Mouse (Mus musculus) cerebellum, postnatal 25 days (tissue): Measurements from ENCODE around the gene Vat1l.

Experiments
- DNase-seq, 2 experiments: peaks; one replicate each; pipeline ENCODE4 v3.0.0; 2021; ENCODE audit warnings: mixed read lengths in 2 of 2

Vat1l gene

GRCm38 (mm10) chr8:114205221-114205901 is at the start of gene Vat1l:
TSS of gene Vat1l (plus strand) at chr8:114205612.
- DNase-seq, result peak; percentile 83

GRCm38 (mm10) chr8:114158586-114158985 is 46.8 kb upstream of the Vat1l start:
- no peak for DNase-seq

- no peak for DNase-seq
Measured at GRCm38 (mm10) chr8:114159666-114160065, 45.7 kb upstream of the Vat1l start.

- DNase-seq, result no peak
Measured at GRCm38 (mm10) chr8:114163871-114164270, 41.5 kb upstream of the Vat1l start.

- no peak for DNase-seq
Measured at GRCm38 (mm10) chr8:114164444-114165096, 40.8 kb upstream of the Vat1l start.

GRCm38 (mm10) chr8:114165741-114166140 is 39.7 kb upstream of the Vat1l start:
- no peak for DNase-seq

- no peak for DNase-seq
Measured at GRCm38 (mm10) chr8:114176721-114177120, 28.7 kb upstream of the Vat1l start.

GRCm38 (mm10) chr8:114193334-114193733 is 12.1 kb upstream of the Vat1l start:
- DNase-seq, result no peak

GRCm38 (mm10) chr8:114198990-114199389 is 6.4 kb upstream of the Vat1l start:
- DNase-seq, result peak; percentile 26 to 34

- DNase-seq, result peak; percentile 48 to 61
Measured at GRCm38 (mm10) chr8:114206421-114206983, 1.1 kb downstream of the Vat1l start.

- peak; percentile 64 to 78 for DNase-seq
Measured at GRCm38 (mm10) chr8:114207026-114207425, 1.6 kb downstream of the Vat1l start.

- no peak for DNase-seq
Measured at GRCm38 (mm10) chr8:114220779-114221178, 15.4 kb downstream of the Vat1l start.

- peak; percentile 30 to 54 for DNase-seq
Measured at GRCm38 (mm10) chr8:114222001-114222400, 16.6 kb downstream of the Vat1l start.

- DNase-seq, result peak; percentile 49 to 59
Measured at GRCm38 (mm10) chr8:114224001-114224400, 18.6 kb downstream of the Vat1l start.

GRCm38 (mm10) chr8:114251321-114252065 is 46.1 kb downstream of the Vat1l start:
- peak; percentile 74 to 80 for DNase-seq

GRCm38 (mm10) chr8:114258685-114259084 is 53.3 kb downstream of the Vat1l start:
- peak; percentile 97 to 98 for DNase-seq

GRCm38 (mm10) chr8:114259713-114260355 is 54.4 kb downstream of the Vat1l start:
- DNase-seq, result peak; percentile 70 to 82

- no peak for DNase-seq
Measured at GRCm38 (mm10) chr8:114262331-114262730, 56.9 kb downstream of the Vat1l start.

- DNase-seq, result no peak
Measured at GRCm38 (mm10) chr8:114274558-114274957, 69.1 kb downstream of the Vat1l start.

GRCm38 (mm10) chr8:114281101-114281500 is 75.7 kb downstream of the Vat1l start:
- DNase-seq, result no peak

GRCm38 (mm10) chr8:114294889-114295748 is 89.7 kb downstream of the Vat1l start:
- peak; percentile 73 to 79 for DNase-seq

GRCm38 (mm10) chr8:114295749-114296067 is 90.3 kb downstream of the Vat1l start:
- no peak for DNase-seq
